Mouse (Mus musculus): ENCODE data around the gene Ifnlr1. TPM values are rescaled to one million over a fixed set of nuclear protein-coding genes. Genes with fewer than 3 reads are reported as not detected.
A peak's percentile ranks its signal among the peaks of the same experiment; 100 is the strongest.

The Ifnlr1 gene
- total and polyA plus RNA-seq, 3 experiments = 0.04 TPM; not detected in 2

GRCm38 (mm10) chr4:135683553-135683952, 2.5 kb upstream of the Ifnlr1 start:
- Histone ChIP-seq H3K79me2 (replicated peaks; ENCODE audit: control insufficient read depth, extremely low read depth, insufficient read depth, poor library complexity, severe bottlenecking) (no peaks in the 10 kb centered on the region), H3K4me3 (replicated peaks in 1 of 3; ENCODE audit: low read depth in 2 of 3, low read length in 2 of 3, poor library complexity in 1 of 3) (no peak overlapping the region), H3K4me2 (ENCODE audit: insufficient read depth, low read depth, poor library complexity, severe bottlenecking) (no peak overlapping the region), H3K36me3 (replicated peaks in 1 of 2; ENCODE audit: control insufficient read depth in 1 of 2, insufficient read depth in 1 of 2, low read length in 1 of 2) (no peaks in the 10 kb centered on the region), H3K27ac (ENCODE audit: insufficient read depth, low read depth) (no peak overlapping the region), H3K4me1 (ENCODE audit: control insufficient read depth in 1 of 2, insufficient read depth in 2 of 2) (peaks cover 2 to 36% of the 10 kb centered on the region in 2 experiments; a peak in 3 of 4 replicates), H3K9ac (ENCODE audit: insufficient read depth, low read depth) (no peak overlapping the region), H3K27me3 (replicated peaks) (peaks cover 55% of the 10 kb centered on the region), H3K9me3 (replicated peaks; ENCODE audit: low read length) (peaks cover 16% of the 10 kb centered on the region)
- DNase-seq (ENCODE audit: extremely low read depth) = no peak
- in situ Hi-C loops (cut with MboI; ENCODE audit: low pct_ligation_motif_present, low pct_unique_long_range_greater_than_20kb, low sequenced_read_pairs) = no loop called here
- TF ChIP-seq CTCF (conservative IDR thresholded peaks at IDR 0.05 in 1 of 2, IDR thresholded peaks at IDR 0.05 in 1 of 2; ENCODE audit: low read depth in 2 of 2, low read length in 2 of 2) (peak in 1 of 2 experiments; percentile 39; a peak in 2 of 4 replicates), ZC3H11A (IDR thresholded peaks at IDR 0.05; ENCODE audit: low read depth, low read length) (no peak), RAD21 (IDR thresholded peaks at IDR 0.05; ENCODE audit: low read depth, low read length) (peak; percentile 8), SMC3 (IDR thresholded peaks at IDR 0.05; ENCODE audit: low read depth, low read length) (peak; percentile 7; the same call in 1 of the 2 replicates)
- dilution Hi-C loops (cut with MboI; ENCODE audit: extremely low pct_ligation_motif_present, extremely low pct_unique_long_range_greater_than_20kb, low sequenced_read_pairs) = no loop called here

- Histone ChIP-seq H3K27me3 (replicated peaks) (peaks cover 66% of the 10 kb centered on the region), H3K9me3 (replicated peaks; ENCODE audit: low read length) (peaks cover 16% of the 10 kb centered on the region), H3K36me3 (replicated peaks in 1 of 2; ENCODE audit: control insufficient read depth in 1 of 2, insufficient read depth in 1 of 2, low read length in 1 of 2) (no peaks in the 10 kb centered on the region), H3K9ac (ENCODE audit: insufficient read depth, low read depth) (no peak overlapping the region), H3K79me2 (replicated peaks; ENCODE audit: control insufficient read depth, extremely low read depth, insufficient read depth, poor library complexity, severe bottlenecking) (no peaks in the 10 kb centered on the region), H3K27ac (ENCODE audit: insufficient read depth, low read depth) (no peak overlapping the region), H3K4me2 (ENCODE audit: insufficient read depth, low read depth, poor library complexity, severe bottlenecking) (no peak overlapping the region), H3K4me1 (ENCODE audit: control insufficient read depth in 1 of 2, insufficient read depth in 2 of 2) (peaks cover 0 to 28% of the 10 kb centered on the region in 2 experiments; a peak in 2 of 4 replicates), H3K4me3 (replicated peaks in 1 of 3; ENCODE audit: low read depth in 2 of 3, low read length in 2 of 3, poor library complexity in 1 of 3) (no peak overlapping the region)
- dilution Hi-C loops (cut with MboI; ENCODE audit: extremely low pct_ligation_motif_present, extremely low pct_unique_long_range_greater_than_20kb, low sequenced_read_pairs) = no loop called here
- in situ Hi-C loops (cut with MboI; ENCODE audit: low pct_ligation_motif_present, low pct_unique_long_range_greater_than_20kb, low sequenced_read_pairs) = no loop called here
- peak; percentile 47 for DNase-seq (ENCODE audit: extremely low read depth)
- no peak for TF ChIP-seq USF2 (conservative IDR thresholded peaks at IDR 0.05; ENCODE audit: low read depth, low read length)
Measured at GRCm38 (mm10) chr4:135684731-135685130, 1.4 kb upstream of the Ifnlr1 start.

GRCm38 (mm10) chr4:135686568-135686953, 474 bp downstream of the Ifnlr1 start:
- no peak for TF ChIP-seq TCF12 (IDR thresholded peaks at IDR 0.05; ENCODE audit: low read depth, low read length)
- TF ChIP-seq IRF4 (IDR thresholded peaks at IDR 0.05; ENCODE audit: low read depth, low read length) = no peak
- no peak for TF ChIP-seq EP300 (IDR thresholded peaks at IDR 0.05; ENCODE audit: low read length)
- no peak for TF ChIP-seq SIN3A (IDR thresholded peaks at IDR 0.05; ENCODE audit: low read length)
- no peak for TF ChIP-seq JUND (conservative IDR thresholded peaks at IDR 0.05; ENCODE audit: low read depth, low read length)
- TF ChIP-seq USF2 (conservative IDR thresholded peaks at IDR 0.05; ENCODE audit: low read depth, low read length) = no peak
- TF ChIP-seq HCFC1 (IDR thresholded peaks at IDR 0.05; ENCODE audit: low read depth, low read length) = no peak
- TF ChIP-seq ETS1 (conservative IDR thresholded peaks at IDR 0.05; ENCODE audit: low read depth, low read length) = no peak
- TF ChIP-seq MAX (IDR thresholded peaks at IDR 0.05; ENCODE audit: low read length) = no peak
- no peak for TF ChIP-seq NELFE (IDR thresholded peaks at IDR 0.05; ENCODE audit: low read depth, low read length)
- no peak for TF ChIP-seq KAT2A (IDR thresholded peaks at IDR 0.05; ENCODE audit: insufficient replicate concordance, low read length)
- no peak for TF ChIP-seq PAX5 (IDR thresholded peaks at IDR 0.05; ENCODE audit: low read length)
- TF ChIP-seq CTCF (conservative IDR thresholded peaks at IDR 0.05 in 1 of 2, IDR thresholded peaks at IDR 0.05 in 1 of 2; ENCODE audit: low read depth in 2 of 2, low read length in 2 of 2) = no peak
- no peak for TF ChIP-seq ZMIZ1 (IDR thresholded peaks at IDR 0.05; ENCODE audit: low read depth, low read length)
- no peak for TF ChIP-seq RCOR1 (conservative IDR thresholded peaks at IDR 0.05; ENCODE audit: low read depth, low read length)
- TF ChIP-seq E2F4 (IDR thresholded peaks at IDR 0.05; ENCODE audit: insufficient replicate concordance, low read depth, low read length) = no peak
- TF ChIP-seq BHLHE40 (IDR thresholded peaks at IDR 0.05; ENCODE audit: low read depth, low read length) = no peak
- TF ChIP-seq ZNF384 (IDR thresholded peaks at IDR 0.05; ENCODE audit: low read depth, low read length) = no peak
- no peak overlapping the region for H3K27ac ChIP-seq (ENCODE audit: insufficient read depth, low read depth)
- dilution Hi-C loops (cut with MboI; ENCODE audit: extremely low pct_ligation_motif_present, extremely low pct_unique_long_range_greater_than_20kb, low sequenced_read_pairs) = no loop called here
- H3K79me2 ChIP-seq (replicated peaks; ENCODE audit: control insufficient read depth, extremely low read depth, insufficient read depth, poor library complexity, severe bottlenecking) = no peaks in the 10 kb centered on the region
- H3K4me3 ChIP-seq (replicated peaks in 1 of 3; ENCODE audit: low read depth in 2 of 3, low read length in 2 of 3, poor library complexity in 1 of 3) = peak overlapping the region in 2 of 3 experiments; percentile 36 to 46
- in situ Hi-C loops (cut with MboI; ENCODE audit: low pct_ligation_motif_present, low pct_unique_long_range_greater_than_20kb, low sequenced_read_pairs) = no loop called here
- peaks cover 0 to 25% of the 10 kb centered on the region in 2 experiments; a peak in 2 of 4 replicates for H3K4me1 ChIP-seq (ENCODE audit: control insufficient read depth in 1 of 2, insufficient read depth in 2 of 2)
- H3K27me3 ChIP-seq (replicated peaks) = peaks cover 67% of the 10 kb centered on the region
- H3K9ac ChIP-seq (ENCODE audit: insufficient read depth, low read depth) = no peak overlapping the region
- H3K36me3 ChIP-seq (replicated peaks in 1 of 2; ENCODE audit: control insufficient read depth in 1 of 2, insufficient read depth in 1 of 2, low read length in 1 of 2) = no peaks in the 10 kb centered on the region
- DNase-seq (ENCODE audit: extremely low read depth) = no peak
- peak overlapping the region; percentile 99 for H3K4me2 ChIP-seq (ENCODE audit: insufficient read depth, low read depth, poor library complexity, severe bottlenecking)
- H3K9me3 ChIP-seq (replicated peaks; ENCODE audit: low read length) = peaks cover 5% of the 10 kb centered on the region

Measured in CH12.LX (cell line).